Mouse (Mus musculus) layer of hippocampus, adult 9-11 months (tissue): ENCODE data around the gene 0610040J01Rik.
"Not testable (repeated sequence)": the region's sequence is repeated elsewhere in the genome, so short reads cannot be mapped to it uniquely, and the experiment has no call there.

Experiments used
- DNase-seq: peaks from one replicate; pipeline ENCODE4 v3.0.0; 2022

Gene 0610040J01Rik

DNA sequence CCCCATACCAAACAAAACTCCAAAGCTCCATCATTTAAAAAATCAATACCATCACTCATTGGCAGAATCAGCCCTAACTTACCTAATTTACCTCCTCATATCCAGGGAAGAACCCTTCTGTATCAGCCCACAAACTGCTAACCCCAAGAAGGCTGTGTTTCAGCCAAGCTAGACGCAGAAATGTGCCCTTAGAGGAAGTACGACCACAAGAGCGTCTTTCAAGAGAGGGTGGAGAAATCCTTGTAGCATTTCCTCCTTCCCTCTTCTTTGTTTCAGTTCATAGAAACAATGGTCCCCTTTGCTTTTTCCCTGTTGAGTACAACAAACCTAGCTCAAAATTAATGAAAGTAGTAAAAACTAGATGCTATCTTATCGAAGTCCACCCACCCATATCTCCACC lies 18.9 kb downstream of the 0610040J01Rik start:
- no peak for DNase-seq

DNA sequence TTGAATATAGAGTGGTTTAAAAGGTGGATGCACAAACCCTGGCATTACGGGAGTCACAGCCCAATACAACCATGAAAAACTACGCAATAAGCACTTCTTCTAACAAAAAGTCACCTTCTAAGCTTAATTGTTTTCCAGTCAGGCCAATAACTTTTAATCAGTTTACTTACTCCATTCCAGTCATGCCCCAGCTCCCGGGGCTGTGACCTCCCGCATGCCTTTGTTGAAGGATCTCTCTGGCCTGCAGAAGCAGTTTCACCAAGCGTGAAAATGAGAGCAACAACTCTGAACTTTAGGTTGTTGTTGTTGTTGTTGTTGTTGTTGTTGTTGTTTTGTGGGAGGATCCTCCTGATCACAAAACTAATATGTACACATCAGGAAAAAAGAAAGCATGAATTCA lies 21.8 kb downstream of the 0610040J01Rik start:
- DNase-seq: no peak

DNA sequence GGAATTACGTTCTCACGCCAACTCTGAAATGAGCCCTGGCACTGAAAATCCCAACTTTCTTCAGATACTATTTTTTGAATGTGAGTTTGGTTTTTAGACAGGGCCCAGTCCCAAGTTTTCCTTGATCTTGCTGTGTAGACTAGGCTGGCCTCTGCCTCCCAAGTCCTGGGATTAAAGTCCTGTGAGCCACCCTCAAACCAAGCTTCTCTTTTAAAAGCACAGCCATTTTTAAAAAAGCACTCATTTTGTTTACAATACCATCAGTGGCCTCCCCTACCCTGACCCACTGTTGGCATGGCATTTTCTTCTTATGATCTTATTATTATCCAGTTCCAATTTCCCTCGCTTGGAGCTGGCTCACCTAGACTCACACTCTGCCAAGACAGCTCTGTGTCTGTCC lies 22.3 kb downstream of the 0610040J01Rik start:
- DNase-seq: no peak

DNA sequence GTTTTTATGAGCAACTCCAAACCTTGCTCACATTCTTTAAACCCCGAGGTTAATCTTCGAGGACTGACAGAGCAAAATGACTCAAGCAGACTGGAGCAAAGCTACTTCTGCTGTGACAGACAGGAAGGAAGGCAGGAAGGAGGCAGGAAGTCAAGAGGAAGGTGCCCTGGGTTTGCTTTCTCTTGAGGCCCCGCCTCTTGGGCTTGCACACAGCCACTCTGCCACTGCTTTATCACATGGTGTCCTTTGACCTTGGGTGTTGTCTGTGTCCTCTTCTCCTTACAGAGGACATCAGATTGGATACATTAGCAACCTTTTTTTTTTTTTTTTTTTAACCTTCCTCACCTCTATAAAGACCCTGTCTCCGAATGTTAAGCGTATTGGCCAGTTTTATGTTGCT lies 25.0 kb downstream of the 0610040J01Rik start:
- DNase-seq: no peak

DNA sequence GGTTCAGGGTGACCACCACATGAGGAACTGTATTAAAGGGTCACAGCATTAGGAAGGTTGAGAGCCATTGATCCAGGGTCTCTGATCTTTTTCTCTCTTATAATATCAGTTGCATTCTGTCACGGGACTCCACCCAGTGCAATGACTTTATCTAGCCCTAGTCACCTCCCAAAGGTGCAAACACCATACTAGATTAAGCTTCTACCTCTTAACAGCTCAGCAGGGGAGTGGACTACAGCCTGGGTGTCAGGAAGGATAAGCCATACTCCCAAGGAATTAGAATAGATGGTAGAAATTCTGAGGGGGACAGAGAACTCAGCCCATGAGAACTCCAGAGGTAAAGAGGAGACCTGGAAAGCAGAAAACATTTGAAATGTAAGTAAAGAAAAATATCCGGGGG lies 25.7 kb downstream of the 0610040J01Rik start:
- DNase-seq: no peak

DNA sequence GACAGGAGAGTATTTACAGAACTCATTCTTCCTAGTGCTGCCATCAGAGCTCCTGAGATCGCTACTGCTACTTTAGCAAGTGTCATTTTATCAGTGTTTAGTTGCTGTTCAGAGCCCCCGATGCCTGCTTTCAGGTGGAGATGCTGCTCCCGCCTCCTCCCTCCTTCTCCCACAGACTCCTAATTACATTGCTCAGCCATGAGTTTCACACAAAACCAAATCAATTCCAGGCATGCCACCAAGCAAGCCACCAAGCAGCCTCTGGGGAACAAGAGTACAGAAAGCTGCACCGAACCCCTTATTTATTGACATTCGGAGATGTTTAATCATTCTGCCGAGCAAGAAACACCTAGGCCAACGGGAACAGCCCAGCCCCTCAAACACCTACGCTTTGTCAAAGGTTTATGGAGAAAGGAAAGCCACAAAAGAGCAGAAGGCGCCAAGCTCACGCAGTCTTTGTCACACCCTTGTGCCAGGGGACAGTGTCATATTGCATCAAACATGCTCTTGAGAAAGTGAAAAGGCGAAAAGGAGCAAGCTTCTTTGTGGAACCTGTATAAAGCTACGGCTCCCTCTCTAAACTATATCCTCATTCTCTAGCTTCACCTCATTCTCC lies 27.7 kb downstream of the 0610040J01Rik start:
- DNase-seq: no peak

DNA sequence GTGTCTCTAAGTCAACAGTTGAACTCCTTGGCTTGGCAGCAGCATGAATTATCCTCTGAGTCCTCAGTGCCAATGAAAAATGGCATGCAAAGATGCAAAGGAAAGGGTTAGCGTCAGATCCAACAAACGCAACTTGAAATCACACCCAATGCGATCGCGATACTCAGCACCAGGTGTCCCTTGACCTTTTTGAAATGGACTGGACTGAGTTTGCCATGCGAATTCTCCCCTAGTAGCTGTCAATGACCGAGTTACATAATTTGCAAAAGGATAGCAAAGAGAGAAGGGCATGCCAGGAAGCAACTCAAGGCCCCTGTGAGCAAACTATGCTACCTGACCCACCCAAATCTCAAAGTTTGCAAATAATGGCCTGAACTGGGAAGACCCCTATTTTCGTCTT lies 34.9 kb downstream of the 0610040J01Rik start:
- no peak for DNase-seq

DNA sequence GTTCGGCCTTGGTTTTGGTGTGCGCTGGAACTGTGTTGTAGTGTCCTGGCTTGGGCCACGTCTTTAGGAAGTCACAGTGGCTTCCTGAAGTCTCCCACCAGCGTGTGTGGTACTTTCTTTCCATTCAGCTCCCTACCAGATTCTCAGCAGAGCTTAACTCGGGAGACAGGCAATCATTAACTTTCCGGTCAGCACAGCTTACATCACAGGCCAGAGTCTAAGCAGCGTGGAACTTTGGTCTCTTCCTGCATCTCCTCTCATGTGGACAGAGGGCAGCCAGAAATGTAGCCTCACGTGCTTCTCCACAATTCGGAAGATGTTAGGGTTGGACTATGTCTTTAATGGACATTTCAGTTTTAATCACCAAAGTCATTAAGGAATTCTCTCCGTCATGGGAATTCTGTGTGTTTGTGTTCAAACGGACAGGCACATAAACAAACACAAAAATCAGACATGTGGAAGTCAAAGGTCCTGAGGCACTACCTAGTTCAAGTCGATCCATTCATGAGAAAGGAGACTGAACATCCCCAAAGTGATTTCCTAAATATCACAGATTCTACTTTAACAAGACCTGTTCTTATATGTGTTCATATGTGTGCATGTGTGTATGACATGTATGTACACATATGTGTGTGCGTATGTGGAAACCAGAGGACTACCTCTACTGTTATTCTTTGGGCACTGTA lies 35.5 kb downstream of the 0610040J01Rik start:
- no peak for DNase-seq

DNA sequence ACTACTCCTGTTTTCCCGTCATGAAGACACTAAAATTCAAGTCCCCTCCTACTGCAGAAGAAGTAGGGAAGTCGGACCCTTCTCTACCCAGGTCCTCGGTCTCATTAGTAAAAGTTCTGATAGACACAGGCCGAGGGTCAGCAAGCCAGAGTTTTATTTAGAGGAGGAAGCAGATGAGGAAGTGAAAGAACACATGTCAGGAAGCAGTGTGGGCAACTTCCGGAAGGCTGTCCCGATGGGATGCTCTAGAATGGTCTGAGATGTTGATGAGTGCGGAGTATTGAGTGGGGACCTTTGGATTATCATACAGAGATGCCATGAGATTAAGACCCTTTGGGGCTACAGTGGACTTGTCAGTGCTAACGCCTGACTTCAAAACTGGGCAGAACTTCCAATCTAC lies 46.7 kb downstream of the 0610040J01Rik start:
- DNase-seq: peak; percentile 17

DNA sequence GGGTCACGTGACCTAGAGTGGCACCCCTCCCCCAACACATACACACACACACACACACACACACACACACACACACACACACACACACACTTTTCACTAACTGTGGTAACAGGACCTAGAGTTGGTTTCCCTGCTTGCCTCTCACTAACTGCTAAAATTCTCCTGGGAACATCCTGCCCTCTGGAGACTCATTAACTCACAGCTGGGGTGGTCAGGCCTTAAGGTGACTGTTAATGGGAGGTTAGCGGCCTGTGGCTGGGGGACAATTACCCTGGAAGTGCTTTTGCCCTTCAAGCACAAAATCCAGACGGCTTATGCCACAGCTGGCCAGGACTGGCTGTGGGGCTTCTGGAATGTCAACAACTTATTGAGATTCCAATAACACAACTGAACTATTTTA lies 55.3 kb downstream of the 0610040J01Rik start:
- DNase-seq: no peak

DNA sequence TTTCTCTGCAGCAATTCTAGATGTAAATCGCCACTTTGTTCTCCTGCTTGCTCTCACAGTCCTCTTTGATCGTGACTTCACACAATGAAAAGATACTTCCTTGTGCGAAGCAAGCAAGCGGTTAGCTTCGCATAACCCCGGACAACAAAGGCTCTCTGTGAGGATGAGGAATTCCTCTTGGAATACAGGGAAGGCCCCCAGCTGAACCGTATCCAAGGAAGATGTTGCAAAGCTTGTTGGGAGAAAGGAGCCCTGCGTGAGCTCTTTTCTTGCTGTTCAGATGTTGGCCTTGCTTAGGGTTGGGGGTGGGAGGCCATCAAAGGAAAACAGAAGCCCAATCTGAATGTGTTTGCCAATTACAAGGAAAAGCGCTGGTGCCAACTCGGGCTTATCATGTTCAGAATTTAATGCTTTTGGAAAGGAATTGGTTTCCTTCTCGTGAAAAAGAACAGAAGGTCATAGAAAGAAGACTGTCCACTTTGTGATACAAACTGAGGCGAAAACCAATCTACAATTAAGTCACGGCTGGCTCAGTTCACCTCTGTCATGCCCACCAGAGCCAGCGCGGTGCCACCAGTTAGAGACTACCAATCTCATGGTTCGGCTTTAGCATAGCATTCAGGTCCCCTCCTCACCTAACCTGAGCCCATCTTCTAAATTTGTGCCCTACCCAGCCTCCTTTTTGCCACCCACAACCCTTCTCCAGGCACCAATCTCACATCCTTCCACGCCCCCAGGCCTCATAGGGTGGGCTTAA lies 60.2 kb downstream of the 0610040J01Rik start:
- DNase-seq: peak; percentile 50

DNA sequence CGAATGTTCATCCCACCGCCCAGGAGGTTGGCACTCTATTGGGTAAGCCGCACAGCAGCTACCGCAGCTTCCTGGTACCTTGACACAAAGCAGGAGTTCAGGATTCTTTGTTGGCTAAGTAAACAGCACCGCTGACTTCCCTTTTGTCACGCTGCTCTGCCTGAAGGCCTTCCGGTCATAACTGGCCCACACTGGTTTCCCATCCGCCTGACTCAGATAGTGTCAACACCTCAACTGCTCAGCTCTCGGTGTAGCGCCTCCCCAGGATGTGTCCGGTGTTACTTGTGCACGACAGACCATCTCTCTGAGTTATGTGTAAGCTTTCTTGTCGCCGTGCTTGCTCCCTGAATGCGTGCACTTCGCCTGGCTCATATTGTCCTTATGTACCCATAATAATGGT lies 62.7 kb downstream of the 0610040J01Rik start:
- no peak for DNase-seq

DNA sequence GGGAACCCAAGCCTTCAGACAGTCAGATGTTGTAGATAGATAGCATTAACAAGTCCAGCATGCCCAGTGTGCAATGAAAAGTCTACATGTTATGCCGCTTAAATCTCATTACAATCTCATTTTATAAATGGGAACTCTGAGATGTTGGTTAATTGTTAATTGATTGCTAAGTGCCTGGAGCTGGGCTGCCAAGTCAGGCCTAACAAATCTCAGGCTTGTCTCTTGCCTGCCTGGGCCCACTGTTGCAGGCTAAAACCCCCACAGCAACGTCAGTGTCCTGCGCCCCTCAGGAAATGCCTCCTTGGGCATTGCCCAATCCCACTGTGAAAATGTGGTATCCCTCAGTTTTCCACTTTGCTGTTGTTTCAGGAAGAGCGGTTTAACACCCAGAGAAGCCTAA lies 63.9 kb downstream of the 0610040J01Rik start:
- DNase-seq: no peak

DNA sequence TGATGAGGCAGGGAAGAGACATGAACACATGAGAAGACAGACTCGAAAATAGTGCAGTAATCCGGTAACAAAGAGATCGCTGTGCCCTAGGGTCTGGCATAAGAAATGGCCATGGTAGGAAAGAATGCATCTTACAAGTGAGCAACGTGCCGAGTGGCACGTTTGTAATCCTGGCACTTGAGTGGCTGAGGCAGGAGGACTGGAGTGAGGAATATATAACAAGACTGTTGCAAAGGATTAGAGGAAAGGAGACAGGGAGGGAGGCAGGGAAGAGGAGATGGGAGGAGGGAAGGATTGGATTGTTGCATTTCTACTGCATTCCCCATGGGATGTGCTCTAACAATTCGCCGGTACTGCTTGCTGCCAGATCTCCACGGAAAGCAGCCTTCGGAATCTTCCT lies 66.9 kb downstream of the 0610040J01Rik start:
- DNase-seq: no peak

DNA sequence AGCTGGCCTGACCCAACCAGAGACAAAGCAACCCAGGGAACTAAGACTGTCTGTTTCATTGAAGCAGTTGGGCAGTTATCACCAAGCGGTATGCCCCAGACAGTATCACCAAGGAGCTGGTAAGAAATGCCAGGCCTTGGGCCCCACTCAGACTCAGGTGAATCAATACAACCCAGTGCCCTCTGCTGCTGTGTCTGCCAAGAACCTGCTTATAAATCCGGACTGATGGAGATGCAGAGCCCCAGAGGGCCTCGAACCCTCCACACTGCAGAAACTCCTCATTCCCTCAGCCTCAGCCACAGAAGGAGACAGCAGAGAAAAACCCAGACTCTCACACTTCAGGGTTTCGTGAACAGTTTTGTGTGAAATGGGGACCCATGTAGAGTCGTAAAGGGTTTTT lies 74.1 kb downstream of the 0610040J01Rik start:
- no peak for DNase-seq

DNA sequence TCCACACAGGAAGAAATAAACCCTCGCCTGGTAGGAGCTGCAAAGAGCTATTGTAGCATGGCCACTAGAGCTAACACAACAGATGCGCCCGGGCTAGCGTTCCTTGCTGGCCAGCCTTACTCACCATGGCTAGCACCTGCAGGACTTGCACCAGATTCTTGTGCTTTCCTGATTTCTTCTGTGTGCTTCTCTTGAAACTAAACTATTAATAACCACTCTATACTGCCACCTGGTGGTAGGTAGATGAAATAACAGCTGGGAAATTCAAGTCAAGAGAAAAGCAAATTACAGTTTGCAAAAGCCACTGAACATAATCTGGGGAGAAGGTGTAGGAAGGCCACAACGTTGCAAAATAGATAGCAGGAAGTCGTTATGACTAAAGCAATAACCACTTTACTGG lies 74.5 kb downstream of the 0610040J01Rik start:
- DNase-seq: peak; percentile 24

DNA sequence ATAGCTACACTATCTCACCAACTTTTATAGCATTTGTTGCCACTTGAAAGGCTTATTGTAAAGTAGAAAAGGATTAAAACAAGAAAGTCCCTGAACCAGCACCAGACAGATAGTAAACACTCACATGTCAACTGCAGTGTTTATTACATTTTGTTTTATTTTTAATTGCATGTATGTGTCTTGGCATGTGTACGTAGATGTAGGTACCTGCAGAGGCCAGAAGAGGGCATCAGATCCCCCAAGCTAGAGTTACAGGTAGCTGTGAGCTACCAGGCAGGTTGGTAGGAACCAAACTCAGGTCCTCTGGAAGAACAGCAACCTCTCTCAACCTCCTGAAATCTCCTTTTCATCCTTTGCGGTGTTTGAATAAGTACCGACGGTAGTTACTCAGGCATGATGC lies 74.9 kb downstream of the 0610040J01Rik start:
- DNase-seq: no peak

DNA sequence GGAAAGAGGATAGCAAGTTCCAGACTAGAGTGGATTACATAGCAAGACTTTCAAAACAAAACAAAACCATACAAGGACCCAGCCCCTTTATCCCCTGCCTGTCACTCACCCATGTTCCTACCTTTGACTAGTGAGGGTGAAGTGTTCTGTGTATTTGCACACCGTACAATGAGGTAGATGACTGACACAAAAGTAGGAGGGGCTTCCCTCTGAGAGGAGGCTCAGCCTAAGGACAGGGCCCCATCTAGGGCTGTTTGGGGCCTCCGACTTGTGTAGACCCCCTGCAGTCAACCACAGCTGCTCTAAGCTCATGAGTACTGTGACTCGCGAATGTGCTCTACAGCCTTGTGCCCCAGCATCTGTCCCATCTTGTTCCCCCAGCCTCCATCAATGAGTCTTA lies 79.1 kb downstream of the 0610040J01Rik start:
- no peak for DNase-seq

DNA sequence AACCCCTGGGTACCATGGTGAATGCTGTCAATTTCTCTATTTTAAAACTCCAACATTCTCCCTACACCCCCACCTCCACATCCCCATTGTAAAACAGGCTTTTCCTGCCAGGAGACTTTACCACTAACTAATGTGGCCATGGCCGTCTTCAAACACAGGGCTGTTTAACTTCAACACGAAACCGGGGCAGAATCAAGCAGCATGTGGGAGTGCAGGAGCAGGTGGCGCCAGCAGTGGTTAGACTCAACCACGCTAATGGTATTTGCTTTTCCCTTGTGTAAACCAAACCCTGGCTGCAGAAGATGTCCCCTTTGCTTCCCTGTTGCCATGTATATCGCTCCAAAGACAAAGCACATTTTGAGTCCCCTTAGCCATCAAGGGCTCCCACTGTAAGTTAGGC lies 79.7 kb downstream of the 0610040J01Rik start:
- DNase-seq: no peak

DNA sequence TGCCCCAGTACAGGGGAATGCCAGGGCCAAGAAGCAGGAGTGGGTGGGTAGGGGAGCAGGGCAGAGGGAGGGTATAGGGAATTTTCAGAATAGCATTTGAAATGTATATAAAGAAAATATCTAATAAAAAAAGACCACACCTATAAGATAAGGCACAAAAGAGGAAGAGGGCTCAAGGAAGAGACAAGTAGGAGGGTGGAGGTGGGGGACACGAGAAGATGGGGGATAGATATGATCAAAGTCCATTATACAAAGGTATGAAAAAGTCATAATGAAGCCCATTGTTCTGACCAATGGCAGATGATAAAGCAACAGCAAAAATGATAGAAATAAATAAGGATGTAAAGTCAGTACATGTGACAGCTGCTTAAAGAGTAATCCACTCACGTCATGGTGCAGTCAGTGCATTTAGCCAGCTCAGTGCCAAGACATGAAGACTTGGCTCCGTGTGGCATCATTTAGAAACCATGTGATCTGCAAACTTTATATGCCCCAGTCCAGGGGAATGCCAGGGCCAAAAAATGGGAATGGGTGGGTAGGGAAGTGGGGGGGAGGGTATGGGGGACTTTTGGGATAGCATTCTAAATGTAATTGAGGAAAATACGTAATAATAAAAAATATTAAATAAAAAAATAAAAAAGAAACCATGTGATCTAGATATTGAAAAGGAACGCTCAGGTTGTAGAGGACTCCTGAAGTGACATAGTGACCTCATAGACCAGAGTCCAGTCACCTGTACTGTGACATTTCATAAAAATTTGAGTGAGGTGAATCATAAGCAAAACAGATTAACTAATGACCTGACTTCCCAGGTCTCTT lies 85.0 kb downstream of the 0610040J01Rik start:
- DNase-seq: not testable (repeated sequence)

DNA sequence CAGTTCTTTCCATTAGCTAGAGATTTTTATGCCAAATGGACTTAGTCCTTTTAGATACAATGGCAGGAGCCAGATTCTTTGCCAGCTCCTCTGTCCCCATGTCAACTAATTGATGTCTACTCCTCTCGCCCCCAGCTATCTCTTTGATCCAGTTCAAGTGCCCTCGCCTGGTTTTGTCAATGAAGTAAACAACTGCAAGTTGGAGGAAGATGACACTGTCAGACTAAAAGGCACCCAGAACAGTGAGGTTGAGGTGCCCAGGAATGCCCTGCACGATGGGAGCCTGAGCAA lies 85.6 kb downstream of the 0610040J01Rik start:
- DNase-seq: no peak

DNA sequence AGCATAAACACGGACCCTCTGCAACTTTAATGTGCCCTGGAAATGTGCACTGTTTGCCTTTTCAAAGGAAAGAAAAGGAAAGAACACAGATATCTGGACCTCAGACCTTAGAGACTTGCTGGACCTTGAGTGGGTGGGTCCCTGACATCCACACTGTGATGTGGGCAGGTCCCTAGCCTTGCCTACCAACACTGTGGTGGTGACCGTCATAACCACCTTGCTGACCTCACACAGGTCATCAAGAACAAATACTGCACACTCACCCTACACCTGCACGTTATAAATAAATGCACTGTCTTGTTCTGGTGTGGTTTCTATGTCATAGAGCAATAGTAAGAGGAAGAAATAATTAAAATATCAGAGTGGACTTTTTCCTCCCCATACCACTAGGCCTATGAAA lies 91.2 kb downstream of the 0610040J01Rik start:
- no peak for DNase-seq
